Mouse (Mus musculus): Measurements from ENCODE around the gene Fnip2. TPM values are rescaled to one million over a fixed set of nuclear protein-coding genes. Genes with fewer than 3 reads are reported as not detected.
"Not testable (repeated sequence)": the region's sequence is repeated elsewhere in the genome, so short reads cannot be mapped to it uniquely, and the experiment has no call there.

The Fnip2 gene
- polyA plus RNA-seq, 1 experiment from 2014 or later = 4.0 TPM

GRCm38 (mm10) chr3:79458651-79459275 lies 108.8 kb downstream of the Fnip2 start:
- ATAC-seq (replicated peaks; ENCODE audit: low FRiP score, low TSS enrichment, low read depth) (no peak), DNase-seq (ENCODE audit: low spot score) (no peak)
- no peak overlapping the region for H3K4me3 ChIP-seq (ENCODE audit: low read depth, low read length)
- H3K9me3 ChIP-seq (ENCODE audit: control insufficient read depth, low read length) = no peaks in the 10 kb centered on the region
- H3K27ac ChIP-seq (ENCODE audit: low read depth) = no peak overlapping the region
- H3K9ac ChIP-seq (ENCODE audit: low read length) = no peak overlapping the region
- 88% methylated on average over 14 of the region's 14 CpGs for WGBS
- no peaks in the 10 kb centered on the region for H3K27me3 ChIP-seq (replicated peaks; ENCODE audit: control insufficient read depth, insufficient read depth, low read length)
- H3K36me3 ChIP-seq (ENCODE audit: control insufficient read depth, insufficient read depth, low read length) = peaks cover 26% of the 10 kb centered on the region
- H3K4me1 ChIP-seq (replicated peaks; ENCODE audit: control insufficient read depth, insufficient read depth, low read length) = no peaks in the 10 kb centered on the region
- no peak overlapping the region for H3K4me2 ChIP-seq (ENCODE audit: low read length)

GRCm38 (mm10) chr3:79455761-79456160 lies 111.8 kb downstream of the Fnip2 start:
- Histone ChIP-seq H3K27ac (ENCODE audit: low read depth) (no peak overlapping the region), H3K4me3 (ENCODE audit: low read depth, low read length) (no peak overlapping the region), H3K4me1 (replicated peaks; ENCODE audit: control insufficient read depth, insufficient read depth, low read length) (no peaks in the 10 kb centered on the region), H3K9me3 (ENCODE audit: control insufficient read depth, low read length) (no peaks in the 10 kb centered on the region), H3K9ac (ENCODE audit: low read length) (no peak overlapping the region), H3K27me3 (replicated peaks; ENCODE audit: control insufficient read depth, insufficient read depth, low read length) (no peaks in the 10 kb centered on the region), H3K4me2 (ENCODE audit: low read length) (no peak overlapping the region), H3K36me3 (ENCODE audit: control insufficient read depth, insufficient read depth, low read length) (peaks cover 18% of the 10 kb centered on the region)
- 37% methylated on average over 11 of the region's 11 CpGs for WGBS
- no peak for DNase-seq (ENCODE audit: low spot score)
- ATAC-seq (replicated peaks; ENCODE audit: low FRiP score, low TSS enrichment, low read depth) = no peak

GRCm38 (mm10) chr3:79452696-79453263 lies 114.8 kb downstream of the Fnip2 start:
- Histone ChIP-seq H3K9me3 (ENCODE audit: control insufficient read depth, low read length) (no peaks in the 10 kb centered on the region), H3K9ac (ENCODE audit: low read length) (no peak overlapping the region), H3K4me1 (replicated peaks; ENCODE audit: control insufficient read depth, insufficient read depth, low read length) (no peaks in the 10 kb centered on the region), H3K27ac (ENCODE audit: low read depth) (no peak overlapping the region), H3K36me3 (ENCODE audit: control insufficient read depth, insufficient read depth, low read length) (no peaks in the 10 kb centered on the region), H3K27me3 (replicated peaks; ENCODE audit: control insufficient read depth, insufficient read depth, low read length) (no peaks in the 10 kb centered on the region), H3K4me2 (ENCODE audit: low read length) (no peak overlapping the region), H3K4me3 (ENCODE audit: low read depth, low read length) (no peak overlapping the region)
- DNase-seq (ENCODE audit: low spot score) (no peak), ATAC-seq (replicated peaks; ENCODE audit: low FRiP score, low TSS enrichment, low read depth) (no peak)
- WGBS = 86% methylated on average over 14 of the region's 14 CpGs

DNA sequence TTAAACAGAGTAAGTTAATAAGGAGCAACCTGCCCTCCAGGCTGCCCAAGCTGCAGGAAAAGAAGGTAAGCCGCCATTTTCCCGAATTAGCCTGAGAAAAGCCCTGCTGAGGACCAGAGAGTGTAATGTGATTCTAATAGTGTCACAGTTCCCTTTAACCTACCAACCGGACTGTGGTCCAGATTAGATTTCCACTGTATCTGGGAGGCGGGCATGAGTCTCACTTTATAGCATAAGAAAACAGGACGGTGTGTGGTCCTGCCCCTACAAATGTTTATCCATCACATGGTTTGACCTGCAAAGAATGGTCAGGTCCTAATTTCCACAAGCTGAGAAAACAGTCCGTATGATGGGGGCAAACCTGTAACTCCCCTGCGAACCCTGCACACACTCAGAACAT lies 118.2 kb downstream of the Fnip2 start:
- H3K4me2 ChIP-seq (ENCODE audit: low read length) = no peak overlapping the region
- no peaks in the 10 kb centered on the region for H3K4me1 ChIP-seq (replicated peaks; ENCODE audit: control insufficient read depth, insufficient read depth, low read length)
- WGBS = 83% methylated on average over 7 of the region's 7 CpGs
- no peak overlapping the region for H3K4me3 ChIP-seq (ENCODE audit: low read depth, low read length)
- DNase-seq (ENCODE audit: low spot score) (no peak), ATAC-seq (replicated peaks; ENCODE audit: low FRiP score, low TSS enrichment, low read depth) (no peak)
- H3K36me3 ChIP-seq (ENCODE audit: control insufficient read depth, insufficient read depth, low read length) = no peaks in the 10 kb centered on the region
- no peaks in the 10 kb centered on the region for H3K9me3 ChIP-seq (ENCODE audit: control insufficient read depth, low read length)
- H3K27ac ChIP-seq (ENCODE audit: low read depth) = no peak overlapping the region
- no peak overlapping the region for H3K9ac ChIP-seq (ENCODE audit: low read length)
- H3K27me3 ChIP-seq (replicated peaks; ENCODE audit: control insufficient read depth, insufficient read depth, low read length) = no peaks in the 10 kb centered on the region

DNA sequence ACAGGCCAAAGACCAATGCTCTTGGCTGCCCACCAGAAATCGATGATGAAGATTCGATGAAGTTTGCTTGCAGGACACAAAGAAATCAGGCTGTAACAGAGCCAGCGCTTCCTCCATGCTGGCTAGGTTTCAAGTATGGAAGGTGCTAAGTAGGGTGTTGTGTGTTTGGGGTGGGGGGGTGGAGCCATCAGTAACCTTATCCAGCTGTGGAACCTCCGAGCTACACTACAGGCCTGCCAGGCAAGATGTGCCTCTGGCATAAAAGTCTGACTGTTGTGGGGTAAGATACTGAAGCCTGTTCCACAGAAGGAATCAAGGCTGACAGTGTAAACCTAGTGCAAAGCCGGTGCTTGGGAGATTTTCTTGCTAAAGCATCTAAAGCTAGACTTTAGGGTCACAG lies 119.2 kb downstream of the Fnip2 start:
- 82% methylated on average over 5 of the region's 5 CpGs for WGBS

GRCm38 (mm10) chr3:79446648-79447047 lies 120.9 kb downstream of the Fnip2 start:
- H3K9ac ChIP-seq (ENCODE audit: low read length); H3K4me3 ChIP-seq (ENCODE audit: low read depth, low read length); DNase-seq (ENCODE audit: low spot score); H3K9me3 ChIP-seq (ENCODE audit: control insufficient read depth, low read length); H3K27me3 ChIP-seq (replicated peaks; ENCODE audit: control insufficient read depth, insufficient read depth, low read length); H3K36me3 ChIP-seq (ENCODE audit: control insufficient read depth, insufficient read depth, low read length); ATAC-seq (replicated peaks; ENCODE audit: low FRiP score, low TSS enrichment, low read depth); H3K4me1 ChIP-seq (replicated peaks; ENCODE audit: control insufficient read depth, insufficient read depth, low read length); H3K4me2 ChIP-seq (ENCODE audit: low read length); H3K27ac ChIP-seq (ENCODE audit: low read depth): not testable (repeated sequence)
- WGBS = 77% methylated on average over 3 of the region's 3 CpGs

More for the DNA sequence above, 119.2 kb downstream of the Fnip2 start:
- Histone ChIP-seq H3K9me3 (ENCODE audit: control insufficient read depth, low read length) (no peaks in the 10 kb centered on the region), H3K4me3 (ENCODE audit: low read depth, low read length) (no peak overlapping the region), H3K36me3 (ENCODE audit: control insufficient read depth, insufficient read depth, low read length) (no peaks in the 10 kb centered on the region), H3K27me3 (replicated peaks; ENCODE audit: control insufficient read depth, insufficient read depth, low read length) (no peaks in the 10 kb centered on the region), H3K9ac (ENCODE audit: low read length) (no peak overlapping the region), H3K4me2 (ENCODE audit: low read length) (no peak overlapping the region), H3K27ac (ENCODE audit: low read depth) (no peak overlapping the region), H3K4me1 (replicated peaks; ENCODE audit: control insufficient read depth, insufficient read depth, low read length) (no peaks in the 10 kb centered on the region)
- no peak for ATAC-seq (replicated peaks; ENCODE audit: low FRiP score, low TSS enrichment, low read depth)
- DNase-seq (ENCODE audit: low spot score) = no peak

GRCm38 (mm10) chr3:79446124-79446523 lies 121.5 kb downstream of the Fnip2 start:
- H3K4me1 ChIP-seq (replicated peaks; ENCODE audit: control insufficient read depth, insufficient read depth, low read length) = no peaks in the 10 kb centered on the region
- no peak overlapping the region for H3K9ac ChIP-seq (ENCODE audit: low read length)
- no peak for ATAC-seq (replicated peaks; ENCODE audit: low FRiP score, low TSS enrichment, low read depth)
- H3K9me3 ChIP-seq (ENCODE audit: control insufficient read depth, low read length) = no peaks in the 10 kb centered on the region
- no peaks in the 10 kb centered on the region for H3K27me3 ChIP-seq (replicated peaks; ENCODE audit: control insufficient read depth, insufficient read depth, low read length)
- no peak for DNase-seq (ENCODE audit: low spot score)
- H3K4me2 ChIP-seq (ENCODE audit: low read length) = no peak overlapping the region
- WGBS = 84% methylated on average over 4 of the region's 4 CpGs
- H3K36me3 ChIP-seq (ENCODE audit: control insufficient read depth, insufficient read depth, low read length) = no peaks in the 10 kb centered on the region
- H3K4me3 ChIP-seq (ENCODE audit: low read depth, low read length) = no peak overlapping the region
- H3K27ac ChIP-seq (ENCODE audit: low read depth) = no peak overlapping the region

GRCm38 (mm10) chr3:79445041-79445440 lies 122.6 kb downstream of the Fnip2 start:
- Histone ChIP-seq H3K9me3 (ENCODE audit: control insufficient read depth, low read length) (no peaks in the 10 kb centered on the region), H3K4me3 (ENCODE audit: low read depth, low read length) (no peak overlapping the region), H3K27ac (ENCODE audit: low read depth) (no peak overlapping the region), H3K27me3 (replicated peaks; ENCODE audit: control insufficient read depth, insufficient read depth, low read length) (no peaks in the 10 kb centered on the region), H3K4me2 (ENCODE audit: low read length) (no peak overlapping the region), H3K4me1 (replicated peaks; ENCODE audit: control insufficient read depth, insufficient read depth, low read length) (no peaks in the 10 kb centered on the region), H3K9ac (ENCODE audit: low read length) (no peak overlapping the region), H3K36me3 (ENCODE audit: control insufficient read depth, insufficient read depth, low read length) (no peaks in the 10 kb centered on the region)
- ATAC-seq (replicated peaks; ENCODE audit: low FRiP score, low TSS enrichment, low read depth) (no peak), DNase-seq (ENCODE audit: low spot score) (no peak)
- 75% methylated on average over 8 of the region's 8 CpGs for WGBS

GRCm38 (mm10) chr3:79443850-79444249 lies 123.7 kb downstream of the Fnip2 start:
- Histone ChIP-seq H3K4me2 (ENCODE audit: low read length) (no peak overlapping the region), H3K9ac (ENCODE audit: low read length) (no peak overlapping the region), H3K27me3 (replicated peaks; ENCODE audit: control insufficient read depth, insufficient read depth, low read length) (no peaks in the 10 kb centered on the region), H3K36me3 (ENCODE audit: control insufficient read depth, insufficient read depth, low read length) (no peaks in the 10 kb centered on the region), H3K9me3 (ENCODE audit: control insufficient read depth, low read length) (no peaks in the 10 kb centered on the region), H3K4me1 (replicated peaks; ENCODE audit: control insufficient read depth, insufficient read depth, low read length) (no peaks in the 10 kb centered on the region), H3K27ac (ENCODE audit: low read depth) (no peak overlapping the region), H3K4me3 (ENCODE audit: low read depth, low read length) (no peak overlapping the region)
- DNase-seq (ENCODE audit: low spot score) (no peak), ATAC-seq (replicated peaks; ENCODE audit: low FRiP score, low TSS enrichment, low read depth) (no peak)
- whole genome bisulfite sequencing = 67% methylated on average over 4 of the region's 4 CpGs

Measured in intestine, embryonic 14.5 days (tissue).